Mouse (Mus musculus) cortical plate, adult 2 months (tissue): ENCODE data around the gene Nod2. TPM values are rescaled to one million over a fixed set of nuclear protein-coding genes. Genes with fewer than 3 reads are reported as not detected.
A peak's percentile ranks its signal among the peaks of the same experiment; 100 is the strongest.

Source experiments
- H3K27ac ChIP-seq: fragments of 200-500 bp; 2 replicates; pipeline ENCODE4 v1.5.1; 2012; ENCODE audit warnings: low read length, control low read depth, inconsistent platforms; ENCODE audit not compliant: insufficient read depth
- H3K4me1 ChIP-seq: fragments of 200-500 bp; 2 replicates; pipeline ENCODE4 v1.6.1; 2011; ENCODE audit warnings: low read length; ENCODE audit not compliant: control insufficient read depth, insufficient read depth
- H3K4me3 ChIP-seq: fragments of 200-500 bp; 2 replicates; pipeline ENCODE4 v1.5.1; 2011; ENCODE audit warnings: mild to moderate bottlenecking, low read length, control low read depth; ENCODE audit not compliant: insufficient read depth
- CTCF ChIP-seq: fragments of 200-500 bp; IDR thresholded peaks from 2 replicates; pipeline ENCODE4 v1.5.1; 2011; ENCODE audit warnings: mild to moderate bottlenecking, control low read depth, low read length; ENCODE audit not compliant: insufficient read depth; ENCODE audit errors: extremely low read depth
- POLR2A ChIP-seq: fragments of 200-500 bp; IDR thresholded peaks from 2 replicates; pipeline ENCODE4 v1.6.1; 2011; ENCODE audit warnings: mild to moderate bottlenecking, low read length, control low read depth; ENCODE audit not compliant: insufficient read depth; ENCODE audit errors: extremely low read depth
- polyA plus RNA-seq: library from polyadenylated mRNA; depleted of rRNA; stranded (reverse); fragments of >200 nt; gene quantifications from 2 replicates; pipeline ENCODE4 v1.2.3, GENCODE M21; 2012

Nod2 gene
- polyA plus RNA-seq, 1 experiment: 0.31 TPM

DNA sequence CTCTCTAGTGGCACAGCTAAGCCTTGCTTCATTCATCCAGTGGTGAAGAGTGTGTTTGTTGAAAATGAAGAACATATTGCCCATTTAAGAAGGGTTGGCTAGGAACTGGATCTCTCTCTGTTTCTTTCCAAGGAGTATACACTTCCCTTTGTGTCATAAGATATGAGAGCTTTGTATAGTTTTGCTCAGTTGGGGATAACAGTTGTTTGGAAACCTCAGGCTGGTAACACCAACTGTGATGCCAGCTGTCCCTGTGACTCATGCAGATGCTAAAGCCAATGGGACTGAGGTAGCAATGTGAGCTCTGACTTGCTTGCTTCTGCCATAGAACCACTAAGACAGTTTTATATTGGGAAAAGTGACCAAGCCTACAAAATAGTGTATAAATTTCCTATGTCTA lies 8.2 kb downstream of the Nod2 start:
- no peak overlapping the region for H3K4me3 ChIP-seq
- H3K27ac ChIP-seq: no peak overlapping the region
- no peaks in the 10 kb centered on the region for H3K4me1 ChIP-seq
- TF ChIP-seq CTCF: no peak

- H3K4me3 ChIP-seq: no peak overlapping the region
- no peak overlapping the region for H3K27ac ChIP-seq
- TF ChIP-seq POLR2A (no peak), CTCF (no peak)
- H3K4me1 ChIP-seq: no peaks in the 10 kb centered on the region
Observed at GRCm38 (mm10) chr8:88659873-88660272, 12.8 kb downstream of the Nod2 start.

DNA sequence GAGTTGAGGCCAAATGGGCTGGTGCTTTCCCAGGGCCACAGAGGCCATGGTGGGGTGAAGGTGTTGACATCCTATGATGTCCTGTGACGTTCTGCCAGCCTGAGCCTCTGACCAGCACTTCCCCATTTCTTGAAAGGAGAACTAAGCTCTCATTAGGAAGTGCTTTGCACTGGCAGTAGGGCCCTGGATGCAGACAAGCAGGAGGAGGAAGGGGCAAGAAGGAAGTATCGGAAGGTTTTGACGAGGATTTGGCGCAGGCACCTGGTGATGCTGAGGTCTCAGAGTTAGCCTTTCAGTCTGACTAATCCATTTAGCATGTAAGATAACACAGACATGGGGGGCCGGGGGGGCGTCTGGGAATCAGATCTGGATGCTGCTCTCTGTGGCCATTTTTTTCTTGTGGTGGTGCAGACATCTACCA lies 15.3 kb downstream of the Nod2 start:
- Histone ChIP-seq H3K4me3 (no peak overlapping the region), H3K4me1 (no peaks in the 10 kb centered on the region), H3K27ac (no peak overlapping the region)
- TF ChIP-seq POLR2A (no peak), CTCF (no peak)

DNA sequence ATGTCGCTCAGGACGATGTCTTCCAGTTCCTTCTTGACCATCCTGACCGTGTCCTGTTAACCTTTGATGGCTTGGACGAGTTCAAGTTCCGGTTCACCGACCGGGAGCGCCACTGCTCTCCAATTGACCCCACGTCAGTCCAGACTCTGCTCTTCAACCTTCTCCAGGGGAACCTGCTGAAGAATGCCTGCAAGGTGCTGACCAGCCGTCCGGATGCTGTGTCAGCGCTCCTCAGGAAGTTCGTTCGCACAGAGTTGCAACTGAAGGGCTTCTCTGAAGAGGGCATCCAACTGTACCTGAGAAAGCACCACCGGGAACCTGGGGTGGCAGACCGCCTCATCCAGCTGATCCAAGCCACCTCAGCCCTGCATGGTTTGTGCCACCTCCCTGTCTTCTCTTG lies 17.0 kb downstream of the Nod2 start:
- Histone ChIP-seq H3K4me3 (no peak overlapping the region), H3K4me1 (peaks cover 6% of the 10 kb centered on the region), H3K27ac (no peak overlapping the region)
- no peak for TF ChIP-seq CTCF
- no peak for TF ChIP-seq POLR2A

- no peak overlapping the region for H3K27ac ChIP-seq
- TF ChIP-seq POLR2A (no peak), CTCF (no peak)
- H3K4me3 ChIP-seq: no peak overlapping the region
- H3K4me1 ChIP-seq: peaks cover 6% of the 10 kb centered on the region
Observed at GRCm38 (mm10) chr8:88664947-88665346, 17.8 kb downstream of the Nod2 start.

DNA sequence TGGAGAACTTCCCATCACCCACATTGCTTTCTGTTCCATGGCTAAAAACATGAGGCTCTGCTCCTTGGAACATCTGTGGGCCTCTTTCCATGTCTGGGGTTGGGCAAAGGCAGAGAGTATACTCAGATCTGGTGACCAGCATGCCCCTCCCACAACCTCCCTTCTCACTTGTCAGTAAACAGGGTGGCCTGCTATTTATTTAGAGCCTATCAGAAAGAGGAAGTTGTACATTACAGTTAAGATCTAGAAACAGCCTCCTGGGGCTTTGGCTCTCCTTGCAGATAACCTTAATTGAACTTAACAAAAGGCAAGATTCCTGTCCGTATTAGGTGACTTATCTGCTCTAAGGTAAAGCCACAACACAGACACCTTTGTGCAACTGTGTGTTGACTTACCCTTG lies 19.3 kb downstream of the Nod2 start:
- no peak overlapping the region for H3K4me3 ChIP-seq
- TF ChIP-seq POLR2A (no peak), CTCF (no peak)

GRCm38 (mm10) chr8:88668400-88669086 lies 21.4 kb downstream of the Nod2 start:
- no peak for TF ChIP-seq CTCF
- Histone ChIP-seq H3K4me3 (no peak overlapping the region), H3K27ac (peak overlapping the region; percentile 53), H3K4me1 (peaks cover 10% of the 10 kb centered on the region)

More for the DNA sequence above, 19.3 kb downstream of the Nod2 start:
- Histone ChIP-seq H3K27ac (no peak overlapping the region), H3K4me1 (peaks cover 8% of the 10 kb centered on the region)

- peaks cover 12% of the 10 kb centered on the region for H3K4me1 ChIP-seq
- H3K4me3 ChIP-seq: no peak overlapping the region
- no peak overlapping the region for H3K27ac ChIP-seq
- TF ChIP-seq CTCF (no peak), POLR2A (no peak)
Observed at GRCm38 (mm10) chr8:88670782-88671181, 23.7 kb downstream of the Nod2 start.

DNA sequence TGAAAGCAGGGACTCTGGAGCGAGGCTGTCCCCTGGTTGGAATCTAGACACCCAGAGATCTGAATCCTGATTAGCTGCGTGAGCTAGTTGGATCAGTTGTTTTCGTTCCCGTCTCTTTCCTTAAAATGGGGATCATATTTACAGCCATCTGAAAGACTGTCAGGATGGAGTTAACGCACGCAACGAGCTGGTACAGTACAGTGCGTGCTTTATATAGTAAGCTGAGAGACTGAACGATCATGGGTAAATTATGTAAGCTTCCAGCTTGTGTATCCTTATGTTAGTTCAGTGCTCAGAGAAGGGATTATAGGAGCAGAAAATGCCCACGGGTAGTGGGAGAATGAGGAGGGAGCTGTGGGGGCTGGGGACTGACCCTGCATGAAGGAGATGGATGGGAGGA lies 24.5 kb downstream of the Nod2 start:
- peaks cover 12% of the 10 kb centered on the region for H3K4me1 ChIP-seq
- H3K4me3 ChIP-seq: no peak overlapping the region
- TF ChIP-seq CTCF (no peak), POLR2A (no peak)
- H3K27ac ChIP-seq: peak overlapping the region; percentile 15; the same call in 1 of the 2 replicates

DNA sequence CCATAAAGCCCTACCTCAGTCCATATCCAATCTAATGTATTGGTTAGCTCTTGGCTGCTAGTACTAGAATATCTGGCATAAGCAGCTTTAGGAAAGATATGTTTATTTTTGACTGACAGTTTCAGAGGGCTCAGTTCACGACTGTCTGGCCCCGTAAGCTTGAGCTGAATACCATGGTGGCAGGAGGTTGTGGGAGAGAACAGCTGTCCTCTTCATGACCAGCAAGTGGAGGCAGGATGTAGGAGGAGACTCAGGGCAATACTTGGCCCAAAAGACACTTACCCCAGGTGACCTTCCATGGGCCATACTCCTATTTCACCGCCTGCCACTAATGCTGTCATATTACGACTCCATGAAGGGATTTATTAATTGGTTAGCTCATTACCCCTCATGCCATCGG lies 26.7 kb downstream of the Nod2 start:
- Histone ChIP-seq H3K4me1 (peaks cover 8% of the 10 kb centered on the region), H3K4me3 (no peak overlapping the region), H3K27ac (no peak overlapping the region)
- TF ChIP-seq POLR2A: no peak
- no peak for TF ChIP-seq CTCF
